Mouse (Mus musculus): Measurements from ENCODE around the gene Nol4l. TPM values are rescaled to one million over a fixed set of nuclear protein-coding genes. Genes with fewer than 3 reads are reported as not detected.
A peak's percentile ranks its signal among the peaks of the same experiment; 100 is the strongest.

Nol4l gene
- total and polyA plus RNA-seq, 3 experiments: 4.4 to 7.1 TPM; not detected in 1

GRCm38 (mm10) chr2:153525906-153526311, 3.9 kb downstream of the Nol4l start:
- peaks cover 12% of the 10 kb centered on the region for H3K79me2 ChIP-seq (ENCODE audit: control insufficient read depth, insufficient read depth, low read length, poor library complexity)
- no peaks in the 10 kb centered on the region for H3K27me3 ChIP-seq (ENCODE audit: control insufficient read depth in 1 of 2, insufficient read depth in 2 of 2, low read length in 2 of 2)
- DNase-seq (ENCODE audit: low read depth, low spot score): peak; percentile 89
- H3K9ac ChIP-seq (ENCODE audit: control insufficient read depth, low read depth, low read length, poor library complexity, severe bottlenecking): peak overlapping the region; percentile 28
- H3K4me1 ChIP-seq (ENCODE audit: control insufficient read depth in 1 of 2, insufficient read depth in 2 of 2, low read length in 2 of 2): peaks cover 21 to 38% of the 10 kb centered on the region in 2 experiments
- H3K4me3 ChIP-seq (ENCODE audit: control insufficient read depth in 1 of 2, insufficient read depth in 1 of 2, low read depth in 2 of 2, low read length in 2 of 2): peak overlapping the region; percentile 2 to 4; a peak in 1 of 4 replicates
- H3K36me3 ChIP-seq (ENCODE audit: control insufficient read depth in 1 of 2, insufficient read depth in 2 of 2, low read length in 2 of 2): peaks cover 0 to 30% of the 10 kb centered on the region in 2 experiments; a peak in 2 of 4 replicates
- TF ChIP-seq ZNF384 (IDR thresholded peaks at IDR 0.05; ENCODE audit: low read depth, low read length) (no peak), UBTF (IDR thresholded peaks at IDR 0.05; ENCODE audit: borderline replicate concordance, insufficient read depth, low read depth, low read length) (no peak), JUND (IDR thresholded peaks at IDR 0.05; ENCODE audit: low read depth, low read length) (no peak), GABPA (IDR thresholded peaks at IDR 0.05; ENCODE audit: low read depth, low read length) (no peak), MEF2A (IDR thresholded peaks at IDR 0.05; ENCODE audit: extremely low read depth, insufficient replicate concordance, low read depth, low read length, poor library complexity, severe bottlenecking) (no peak), E2F4 (IDR thresholded peaks at IDR 0.05; ENCODE audit: borderline replicate concordance, low read depth, low read length) (no peak), POLR2A (IDR thresholded peaks at IDR 0.05; ENCODE audit: control insufficient read depth in 1 of 2, insufficient read depth in 1 of 2, low read depth in 1 of 2, low read length in 2 of 2, poor library complexity in 1 of 2) (peak in 1 of 2 experiments; percentile 37; a peak in 1 of 4 replicates), NELFE (IDR thresholded peaks at IDR 0.05; ENCODE audit: low read depth, low read length) (0 out of 2 replicates have a peak, but pooled peaks have one; percentile 30), ZMIZ1 (IDR thresholded peaks at IDR 0.05; ENCODE audit: low read depth, low read length) (0 out of 2 replicates have a peak, but pooled peaks have one; percentile 31), SIN3A (IDR thresholded peaks at IDR 0.05; ENCODE audit: low read length) (peak; percentile 75), GATA1 (IDR thresholded peaks at IDR 0.05; ENCODE audit: low read depth, low read length) (peak; percentile 85), USF2 (IDR thresholded peaks at IDR 0.05; ENCODE audit: borderline replicate concordance in 1 of 2, insufficient read depth in 1 of 2, low read depth in 1 of 2, low read length in 2 of 2) (no peak), MXI1 (IDR thresholded peaks at IDR 0.05; ENCODE audit: low read depth, low read length) (peak; percentile 44; the same call in 1 of the 2 replicates), MAFK (IDR thresholded peaks at IDR 0.05; ENCODE audit: borderline replicate concordance, low read depth, low read length) (no peak), BHLHE40 (IDR thresholded peaks at IDR 0.05; ENCODE audit: borderline replicate concordance, low read depth, low read length) (0 out of 2 replicates have a peak, but pooled peaks have one; percentile 30), ELF1 (IDR thresholded peaks at IDR 0.05; ENCODE audit: low read depth, low read length) (peak; percentile 67), TCF12 (IDR thresholded peaks at IDR 0.05; ENCODE audit: low read depth, low read length) (peak; percentile 70; the same call in 1 of the 2 replicates), HCFC1 (IDR thresholded peaks at IDR 0.05; ENCODE audit: low read depth, low read length) (peak; percentile 44; the same call in 1 of the 2 replicates), ZC3H11A (IDR thresholded peaks at IDR 0.05; ENCODE audit: low read depth, low read length) (no peak), USF1 (IDR thresholded peaks at IDR 0.05; ENCODE audit: low read depth, low read length) (no peak), SMC3 (IDR thresholded peaks at IDR 0.05; ENCODE audit: low read depth, low read length) (no peak), NRF1 (IDR thresholded peaks at IDR 0.05; ENCODE audit: insufficient read depth, low read depth, low read length, poor library complexity, severe bottlenecking) (no peak), MYB (IDR thresholded peaks at IDR 0.05; ENCODE audit: low read depth, low read length) (no peak), POLR2AphosphoS5 (IDR thresholded peaks at IDR 0.05; ENCODE audit: borderline replicate concordance, low read depth, low read length) (no peak), CHD2 (IDR thresholded peaks at IDR 0.05; ENCODE audit: low read length) (no peak), MAX (IDR thresholded peaks at IDR 0.05; ENCODE audit: low read length) (no peak), EP300 (IDR thresholded peaks at IDR 0.05; ENCODE audit: low read depth in 1 of 2, low read length in 2 of 2) (peak; percentile 60 to 68), MAZ (IDR thresholded peaks at IDR 0.05; ENCODE audit: low read depth, low read length) (peak; percentile 85), CTCF (IDR thresholded peaks at IDR 0.05 in 2 of 3, conservative IDR thresholded peaks at IDR 0.05 in 1 of 3; ENCODE audit: control insufficient read depth in 1 of 3, insufficient read depth in 1 of 3, low read depth in 2 of 3, low read length in 3 of 3, poor library complexity in 1 of 3, severe bottlenecking in 1 of 3) (no peak), ETS1 (IDR thresholded peaks at IDR 0.05; ENCODE audit: low read depth, low read length) (peak; percentile 66)
- H3K27ac ChIP-seq (ENCODE audit: control insufficient read depth, low read depth, low read length): peak overlapping the region; percentile 87
- no peaks in the 10 kb centered on the region for H3K9me3 ChIP-seq (replicated peaks; ENCODE audit: insufficient read depth, low read length)

All from MEL (cell line).